Mouse (Mus musculus) gastrocnemius, postnatal 36 days (tissue): Measurements from ENCODE around the gene Gsg1l2. TPM values are rescaled to one million over a fixed set of nuclear protein-coding genes. Genes with fewer than 3 reads are reported as not detected.

Experiments used
- DNase-seq, 2 experiments: peaks; one replicate each; pipeline ENCODE4 v3.0.0; 2022
- intact Hi-C: fragments of 180-260 bp; cut with DNase I; formaldehyde crosslinking; loops from one replicate; pipeline ENCODE4 v1.15.1; 2025
- total RNA-seq, 2 experiments: library from RNA; stranded (reverse); gene quantifications; 2 replicates each; pipeline ENCODE4 v1.2.3; 2021

Gene Gsg1l2
- total RNA-seq, 2 experiments from 2014 or later = not detected

- intact Hi-C loops = no loop called here
- DNase-seq = no peak
Measured at GRCm38 (mm10) chr11:67808051-67808450, 33.6 kb downstream of the Gsg1l2 start.

GRCm38 (mm10) chr11:67811535-67811934, 37.1 kb downstream of the Gsg1l2 start:
- intact Hi-C loops = no loop called here
- DNase-seq = no peak

GRCm38 (mm10) chr11:67819604-67820003, 45.2 kb downstream of the Gsg1l2 start:
- intact Hi-C loops = loop anchor here (2.0 kb wide), 1 partner anchor 35 kb away; no protein-coding TSS in a partner anchor
- no peak for DNase-seq

GRCm38 (mm10) chr11:67820221-67820620, 45.8 kb downstream of the Gsg1l2 start:
- intact Hi-C loops = no loop called here

GRCm38 (mm10) chr11:67821560-67821959, 47.2 kb downstream of the Gsg1l2 start:
- intact Hi-C loops = no loop called here
- DNase-seq = no peak

More at GRCm38 (mm10) chr11:67820221-67820620, 45.8 kb downstream of the Gsg1l2 start:
- DNase-seq = no peak

- DNase-seq = no peak
- intact Hi-C loops = no loop called here
Measured at GRCm38 (mm10) chr11:67828360-67829059, 54.1 kb downstream of the Gsg1l2 start.

- intact Hi-C loops = no loop called here
- DNase-seq = no peak
Measured at GRCm38 (mm10) chr11:67829530-67829929, 55.1 kb downstream of the Gsg1l2 start.

- intact Hi-C loops = no loop called here
- no peak for DNase-seq
Measured at GRCm38 (mm10) chr11:67831820-67832219, 57.4 kb downstream of the Gsg1l2 start.

- intact Hi-C loops = no loop called here
- DNase-seq = no peak
Measured at GRCm38 (mm10) chr11:67835408-67836078, 61.1 kb downstream of the Gsg1l2 start.

Other genes starting within 250 kb of the Gsg1l2 start
- gene Rcvrn, start 79.3 kb upstream of the Gsg1l2 start, total RNA-seq = not detected
- gene Glp2r, start 3.5 kb upstream of the Gsg1l2 start, total RNA-seq = under 1 TPM; 0.13 to 0.37 TPM
- gene Dhrs7c, start 23.6 kb downstream of the Gsg1l2 start, total RNA-seq = 100 to 1,000 TPM; 353 to 437 TPM
- gene Usp43, start 147.5 kb downstream of the Gsg1l2 start, total RNA-seq = under 1 TPM; 0.64 to 0.74 TPM
- 1 to 10 TPM; 3.7 to 6.3 TPM for gene Cfap52, start 191.0 kb downstream of the Gsg1l2 start, total RNA-seq
- 10 to 100 TPM; 23.3 to 29.4 TPM for gene Stx8, start 191.6 kb downstream of the Gsg1l2 start, total RNA-seq